Mouse (Mus musculus) C2C12 (cell line): ENCODE measurements around the gene Sec61b.

Source experiments
- CTCF ChIP-seq: IDR thresholded peaks from one replicate; pipeline ENCODE4 v1.5.1; 2011; ENCODE audit not compliant: control insufficient read depth, insufficient read depth, insufficient read length
- USF1 ChIP-seq: IDR thresholded peaks from one replicate; pipeline ENCODE4 v1.6.1; 2011; ENCODE audit warnings: low read depth, mild to moderate bottlenecking, control low read depth, moderate library complexity

DNA sequence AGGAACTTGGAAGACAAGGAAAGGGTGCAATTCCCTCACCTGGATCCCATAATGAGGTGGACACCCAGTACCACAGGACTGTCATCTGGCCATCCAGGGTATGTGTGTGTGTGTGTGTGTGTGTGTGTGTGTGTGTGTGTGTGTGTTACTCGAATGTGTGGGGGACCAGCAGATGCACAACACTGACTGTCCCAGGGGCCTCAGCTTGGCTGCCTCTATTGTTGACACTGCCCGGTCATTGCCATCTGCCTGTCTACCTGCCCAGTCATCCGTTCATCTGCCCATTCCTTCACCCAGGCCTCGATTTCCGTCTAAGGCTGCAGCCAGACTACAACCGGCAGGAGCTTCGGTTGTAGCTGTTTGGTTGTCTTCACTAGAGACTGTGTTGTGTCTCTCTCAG is 41.7 kb upstream of the Sec61b start:
- TF ChIP-seq CTCF (no peak), USF1 (no peak)
